Mouse (Mus musculus) heart, postnatal 0 days (tissue): Measurements from ENCODE around the gene Tmem56.

Experiments
- CTCF ChIP-seq: IDR thresholded peaks from 2 replicates; pipeline ENCODE4 v1.5.1; 2016; ENCODE audit warnings: antibody characterized with exemption, control low read depth, low read depth
- EP300 ChIP-seq: IDR thresholded peaks from 2 replicates; pipeline ENCODE4 v1.6.1; 2016; ENCODE audit warnings: antibody characterized with exemption, low read depth

GRCm38 (mm10) chr3:121277557-121277956 is 5.3 kb downstream of the Tmem56 start:
- TF ChIP-seq CTCF, result no peak
- no peak for TF ChIP-seq EP300
